Mouse (Mus musculus) bone marrow macrophage, adult 2 months (primary cell): Measurements from ENCODE around the gene Sgsm3. TPM values are rescaled to one million over a fixed set of nuclear protein-coding genes. Genes with fewer than 3 reads are reported as not detected.

Experiments used
- H3K27ac ChIP-seq: 2 replicates; pipeline ENCODE4 v1.5.1; 2012; ENCODE audit warnings: low read depth, low read length; ENCODE audit not compliant: insufficient read depth
- H3K4me1 ChIP-seq: 2 replicates; pipeline ENCODE4 v1.6.1; 2012; ENCODE audit warnings: low read length; ENCODE audit not compliant: control insufficient read depth, insufficient read depth
- H3K4me3 ChIP-seq: 2 replicates; pipeline ENCODE4 v1.5.1; 2012; ENCODE audit warnings: mild to moderate bottlenecking, low read length, moderate library complexity; ENCODE audit not compliant: insufficient read depth
- CTCF ChIP-seq: IDR thresholded peaks from 2 replicates; pipeline ENCODE4 v1.5.1; 2012; ENCODE audit warnings: low read depth, mild to moderate bottlenecking, low read length, moderate library complexity
- POLR2A ChIP-seq: IDR thresholded peaks from 2 replicates; pipeline ENCODE4 v1.6.1; 2012; ENCODE audit warnings: mild to moderate bottlenecking, low read depth, low read length, borderline replicate concordance
- polyA plus RNA-seq: library from polyadenylated mRNA; stranded (reverse); fragments of >200 nt; gene quantifications from 2 replicates; pipeline ENCODE4 v1.2.4, GENCODE M21; 2012; ENCODE audit not compliant: missing spikeins, insufficient read depth, insufficient read length

Gene Sgsm3
- polyA plus RNA-seq, 1 experiment = 9.8 TPM

DNA sequence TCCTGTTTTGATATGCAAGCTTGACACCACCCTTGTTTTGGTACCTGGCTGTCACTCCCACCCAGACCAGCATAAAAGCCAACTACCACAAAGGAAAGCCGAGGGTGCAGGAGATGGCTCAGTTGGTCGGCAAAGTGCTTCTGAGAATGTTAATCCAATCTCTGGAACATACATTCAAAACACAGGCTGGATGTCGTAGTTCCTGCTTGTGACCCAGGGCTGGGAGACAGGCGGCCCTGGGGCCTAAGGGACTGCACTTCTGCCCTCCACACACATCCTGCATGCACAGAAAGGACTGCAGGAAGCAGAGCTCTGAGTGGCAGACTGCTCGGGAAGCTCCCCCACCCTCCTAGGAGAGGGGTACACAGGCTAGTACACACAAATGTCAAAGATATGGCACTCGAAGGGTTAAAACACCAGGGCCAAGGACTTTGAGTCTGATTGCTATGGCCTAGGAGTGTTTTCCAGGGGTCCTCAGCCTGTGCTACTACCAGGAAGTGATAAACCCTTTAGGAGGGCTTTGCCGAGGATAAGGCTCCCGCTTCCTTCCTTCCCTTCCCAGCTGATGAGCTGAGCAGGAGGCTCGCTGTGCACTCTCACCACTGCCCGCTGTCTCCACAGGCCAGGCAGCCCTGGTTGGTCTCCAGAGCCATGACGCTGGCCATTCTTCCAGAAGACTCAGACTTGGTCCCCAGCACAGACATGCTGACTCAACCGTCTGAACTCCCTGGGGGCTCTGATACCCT lies 58.0 kb downstream of the Sgsm3 start:
- H3K4me3 ChIP-seq = no peak overlapping the region
- peaks cover 11% of the 10 kb centered on the region; the same call in 1 of the 2 replicates for H3K4me1 ChIP-seq
- H3K27ac ChIP-seq = no peak overlapping the region
- no peak for TF ChIP-seq POLR2A
- TF ChIP-seq CTCF = no peak

DNA sequence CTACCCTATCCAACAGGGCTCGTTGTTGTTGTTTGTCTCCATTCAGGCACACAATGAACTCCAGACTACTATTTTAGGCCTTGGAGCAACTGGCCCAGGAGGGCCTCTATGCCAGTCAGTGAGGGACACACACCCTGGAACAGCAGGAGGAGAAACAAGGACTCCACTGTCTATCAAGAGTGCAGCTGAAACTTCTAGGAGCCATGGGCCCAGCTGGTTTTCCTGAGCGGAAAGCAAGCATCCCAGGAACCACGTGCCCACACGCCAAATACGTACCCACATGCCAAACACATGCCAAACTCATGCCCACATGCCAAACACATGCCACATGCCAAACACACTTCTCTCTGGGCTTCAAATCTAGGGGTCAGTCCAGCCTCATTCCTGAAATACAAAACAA lies 60.9 kb downstream of the Sgsm3 start:
- peaks cover 8% of the 10 kb centered on the region; the same call in 1 of the 2 replicates for H3K4me1 ChIP-seq
- no peak for TF ChIP-seq CTCF
- H3K27ac ChIP-seq = no peak overlapping the region
- no peak overlapping the region for H3K4me3 ChIP-seq

DNA sequence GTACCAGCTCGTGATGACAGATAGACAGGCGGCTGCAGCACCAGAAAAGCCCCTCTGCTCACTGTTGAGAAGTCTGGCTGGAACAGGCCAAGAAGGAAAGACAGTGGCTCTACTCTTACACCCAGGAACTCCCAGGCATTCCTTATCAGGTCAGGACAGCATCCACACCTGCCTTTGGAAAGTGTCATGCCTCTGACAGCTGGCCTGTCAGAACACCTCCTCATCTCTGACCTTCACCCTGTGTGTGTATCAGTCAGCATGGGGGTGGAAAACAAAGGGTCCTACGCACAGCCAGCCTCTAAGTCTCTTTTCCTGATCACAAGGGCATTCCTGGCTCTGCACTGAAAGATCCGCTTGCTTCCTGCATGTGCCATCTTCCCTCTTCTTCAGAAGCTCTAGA lies 64.2 kb downstream of the Sgsm3 start:
- TF ChIP-seq POLR2A (no peak), CTCF (no peak)
- H3K4me3 ChIP-seq = no peak overlapping the region
- H3K27ac ChIP-seq = no peak overlapping the region
- H3K4me1 ChIP-seq = peaks cover 23% of the 10 kb centered on the region

DNA sequence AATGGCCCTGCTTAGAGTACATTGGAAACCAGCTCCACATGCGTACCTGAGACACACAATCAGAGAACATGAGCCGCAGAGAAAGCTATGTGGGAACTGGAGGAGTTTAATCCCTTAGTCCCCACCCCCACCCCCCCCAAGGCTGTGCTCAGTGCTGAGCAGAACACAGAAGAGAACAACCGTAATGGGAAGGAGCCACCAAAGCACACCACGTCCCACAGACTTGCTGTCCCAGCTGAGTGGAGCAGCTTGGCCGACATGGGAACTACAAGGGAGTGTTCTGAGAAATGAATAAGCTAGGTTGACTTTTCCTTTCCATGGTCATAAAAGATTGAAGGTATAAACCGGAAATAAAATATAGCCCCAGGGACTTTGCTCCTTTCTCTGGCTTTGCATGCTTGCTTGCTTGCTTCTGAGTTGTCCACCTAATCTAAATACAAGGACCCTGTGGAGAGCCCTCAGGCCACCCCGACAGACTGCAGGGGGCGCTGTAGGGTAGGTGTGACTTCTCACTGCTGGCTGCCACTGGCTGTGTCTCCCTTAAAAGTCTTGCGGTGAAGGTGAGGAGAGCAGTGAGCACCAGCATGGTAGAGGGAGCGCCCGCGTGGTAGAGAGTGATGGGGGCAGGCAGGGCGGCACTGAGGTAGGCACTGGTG lies 64.8 kb downstream of the Sgsm3 start:
- H3K27ac ChIP-seq = no peak overlapping the region
- H3K4me1 ChIP-seq = peaks cover 28% of the 10 kb centered on the region
- TF ChIP-seq POLR2A (no peak), CTCF (peak; percentile 43)
- H3K4me3 ChIP-seq = no peak overlapping the region

DNA sequence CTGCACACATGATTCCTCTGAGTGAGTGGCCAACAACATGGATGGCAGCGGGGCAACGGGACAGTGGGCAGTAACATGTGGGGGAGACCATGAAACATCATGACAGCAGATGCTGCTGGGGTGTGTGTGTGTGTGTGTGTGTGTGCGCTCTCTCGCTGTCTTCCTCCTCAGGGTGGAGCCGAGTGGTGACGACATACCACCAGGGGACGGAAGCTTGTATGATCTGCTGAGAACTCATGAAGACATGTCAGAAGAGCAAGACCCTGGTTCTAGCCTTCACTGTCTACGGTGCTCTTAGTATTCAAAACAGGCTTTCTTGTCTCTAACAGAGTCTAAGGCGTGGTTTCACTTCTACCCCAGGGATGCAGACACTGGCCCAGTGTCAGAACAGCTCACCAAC lies 66.9 kb downstream of the Sgsm3 start:
- peaks cover 31% of the 10 kb centered on the region for H3K4me1 ChIP-seq
- peak overlapping the region; percentile 86 for H3K27ac ChIP-seq
- peak overlapping the region; percentile 58 for H3K4me3 ChIP-seq
- TF ChIP-seq CTCF (no peak), POLR2A (no peak)

DNA sequence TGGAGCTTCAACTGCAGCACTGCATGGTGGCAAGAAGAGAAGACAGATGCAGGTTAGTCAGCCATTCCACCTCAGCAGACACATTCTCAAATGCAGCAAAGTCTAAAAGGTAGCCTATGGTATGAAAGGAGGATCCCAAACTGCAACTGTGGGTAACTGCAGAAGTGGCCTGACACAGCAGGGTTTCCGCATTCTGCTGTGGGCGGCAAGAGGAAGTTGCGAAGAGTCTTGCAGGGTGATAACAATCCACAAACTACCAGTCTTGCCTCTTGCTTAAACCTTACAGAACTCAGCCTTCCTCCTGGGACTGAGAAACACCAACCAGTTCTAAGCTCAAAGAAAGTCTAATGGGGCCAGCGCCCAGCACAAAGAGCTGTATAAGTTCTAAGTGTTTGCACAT lies 67.8 kb downstream of the Sgsm3 start:
- no peak for TF ChIP-seq POLR2A
- no peak for TF ChIP-seq CTCF
- peak overlapping the region; percentile 58 for H3K4me3 ChIP-seq
- peaks cover 32% of the 10 kb centered on the region for H3K4me1 ChIP-seq
- H3K27ac ChIP-seq = peak overlapping the region; percentile 90

DNA sequence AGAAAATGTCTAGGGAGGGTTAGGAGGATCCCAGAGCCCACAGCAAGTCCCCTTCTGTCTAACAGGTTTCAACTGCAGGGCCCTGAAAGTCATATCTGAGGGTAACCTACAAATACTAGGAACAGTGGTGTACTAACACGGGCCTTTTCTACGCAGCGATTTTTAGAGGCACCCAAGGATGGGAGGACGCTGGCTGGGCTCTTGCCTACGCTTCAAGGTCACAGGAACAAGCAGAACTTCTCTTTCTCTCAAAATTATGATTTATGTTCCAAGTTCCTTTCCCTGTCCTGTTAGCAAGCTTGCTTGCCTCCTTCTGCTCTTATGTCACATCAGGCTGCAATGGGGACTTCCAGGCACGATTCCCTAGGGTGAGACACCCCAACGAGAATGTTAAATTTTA lies 68.5 kb downstream of the Sgsm3 start:
- TF ChIP-seq POLR2A (no peak), CTCF (no peak)
- peak overlapping the region; percentile 90 for H3K27ac ChIP-seq
- H3K4me1 ChIP-seq = peaks cover 34% of the 10 kb centered on the region
- H3K4me3 ChIP-seq = no peak overlapping the region

DNA sequence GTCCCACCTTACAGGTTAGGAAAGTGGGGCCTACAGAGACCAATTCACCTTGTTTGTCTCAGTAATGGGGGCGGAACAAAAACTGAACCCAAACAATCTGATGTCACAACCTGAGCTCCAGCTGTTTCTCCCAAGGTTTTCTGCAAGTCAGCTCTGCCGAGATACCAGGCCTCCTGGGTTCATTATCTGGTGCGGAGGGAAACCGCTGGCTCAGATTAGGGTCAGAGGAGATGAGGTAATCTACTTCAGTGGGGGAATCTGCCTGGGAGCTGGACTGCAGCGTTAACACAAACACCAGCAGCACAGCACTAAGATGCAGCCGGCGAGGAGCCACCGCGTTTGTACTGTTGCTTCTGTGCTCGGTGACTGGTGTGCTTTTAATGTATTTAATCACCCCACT lies 69.9 kb downstream of the Sgsm3 start:
- Histone ChIP-seq H3K4me3 (no peak overlapping the region), H3K27ac (no peak overlapping the region), H3K4me1 (peaks cover 39% of the 10 kb centered on the region)
- TF ChIP-seq CTCF (no peak), POLR2A (no peak)

DNA sequence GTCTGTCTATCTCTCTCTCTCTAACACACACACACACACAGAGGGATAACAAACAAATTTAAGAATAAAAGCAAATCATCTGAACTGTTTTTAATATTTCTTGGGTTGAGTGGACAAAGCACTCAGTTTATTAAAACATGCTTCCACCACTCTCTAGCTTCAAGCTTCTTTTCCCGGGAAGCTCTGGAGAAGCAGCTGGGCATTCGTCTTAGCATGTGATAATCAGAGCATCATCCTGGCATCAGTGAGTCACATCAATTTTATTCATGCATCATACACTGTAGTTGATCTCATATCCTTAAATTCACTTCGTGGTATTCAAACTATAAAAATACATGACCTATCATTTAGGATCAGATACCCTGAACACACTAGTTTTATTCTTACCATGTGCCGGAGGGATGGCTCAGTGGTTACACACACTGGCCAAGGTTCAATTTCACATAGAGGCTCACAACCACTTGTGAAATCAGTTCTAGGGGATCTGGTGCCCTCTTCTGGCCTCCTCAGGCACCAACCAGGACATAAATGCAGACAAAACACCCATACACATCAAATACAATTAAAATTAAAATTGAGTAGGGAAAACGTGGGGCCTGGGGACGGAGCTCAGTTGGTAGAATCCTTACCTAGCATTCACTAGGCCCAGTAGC lies 72.0 kb downstream of the Sgsm3 start:
- no peak overlapping the region for H3K4me3 ChIP-seq
- peak; percentile 45; the same call in 1 of the 2 replicates for TF ChIP-seq CTCF
- no peak for TF ChIP-seq POLR2A
- no peak overlapping the region for H3K27ac ChIP-seq
- peaks cover 35% of the 10 kb centered on the region for H3K4me1 ChIP-seq

DNA sequence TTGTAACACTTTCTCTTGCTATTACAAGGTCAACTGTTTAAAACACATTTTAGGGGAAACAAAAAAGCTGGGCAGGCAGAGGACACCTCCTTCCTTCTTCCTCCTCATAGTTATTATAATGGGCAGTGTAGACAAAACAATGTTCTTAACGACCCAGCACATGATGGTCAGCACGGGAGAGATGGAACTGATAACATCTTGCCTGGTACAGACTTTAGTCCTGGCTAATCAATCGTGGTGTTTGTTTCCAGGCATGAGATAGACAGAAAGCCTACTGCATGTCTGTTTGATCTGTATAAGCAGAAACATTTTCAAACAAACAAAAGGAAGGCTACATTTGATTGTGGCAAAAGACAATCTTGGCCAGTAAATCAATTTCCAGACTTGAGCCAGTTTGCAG lies 72.9 kb downstream of the Sgsm3 start:
- H3K27ac ChIP-seq = no peak overlapping the region
- peaks cover 29% of the 10 kb centered on the region for H3K4me1 ChIP-seq
- no peak overlapping the region for H3K4me3 ChIP-seq
- TF ChIP-seq POLR2A (no peak), CTCF (no peak)
